Mouse (Mus musculus) layer of hippocampus, adult 2 months (tissue): ENCODE measurements around the gene Rap1a. TPM values are rescaled to one million over a fixed set of nuclear protein-coding genes. Genes with fewer than 3 reads are reported as not detected.

Experiments used
- DNase-seq, 2 experiments: peaks; one replicate each; pipeline ENCODE4 v3.0.0; 2022; ENCODE audit warnings: low spot score in 2 of 2
- H3K27ac ChIP-seq: fragments of 200-600 bp; 2 replicates; pipeline ENCODE4 v1.8.1; 2022
- H3K4me3 ChIP-seq: fragments of 200-600 bp; 2 replicates; pipeline ENCODE4 v1.8.1; 2022; ENCODE audit warnings: mild to moderate bottlenecking
- CTCF ChIP-seq: fragments of 200-600 bp; conservative IDR thresholded peaks from 2 replicates; pipeline ENCODE4 v1.8.1; 2022; ENCODE audit warnings: antibody characterized with exemption, mild to moderate bottlenecking, moderate library complexity
- total RNA-seq, 2 experiments: library from RNA; stranded (reverse); gene quantifications; 2 replicates each; pipeline ENCODE4 v1.2.3; 2021

Rap1a gene
- total RNA-seq, 2 experiments from 2014 or later: 94.6 to 101 TPM

GRCm38 (mm10) chr3:105736148-105736547 is 65.0 kb downstream of the Rap1a start:
- TF ChIP-seq CTCF: no peak
- Histone ChIP-seq H3K27ac (no peak overlapping the region), H3K4me3 (no peak overlapping the region)
- no peak for DNase-seq

GRCm38 (mm10) chr3:105735285-105735684 is 65.9 kb downstream of the Rap1a start:
- TF ChIP-seq CTCF: no peak
- 0 out of 2 replicates have a peak overlapping the region, but pooled peaks have one; percentile 16 for H3K27ac ChIP-seq
- H3K4me3 ChIP-seq: no peak overlapping the region
- DNase-seq: no peak

- no peak overlapping the region for H3K4me3 ChIP-seq
- H3K27ac ChIP-seq: no peak overlapping the region
Observed at GRCm38 (mm10) chr3:105733538-105733937, 67.6 kb downstream of the Rap1a start.

GRCm38 (mm10) chr3:105732360-105732759 is 68.8 kb downstream of the Rap1a start:
- Histone ChIP-seq H3K27ac (no peak overlapping the region), H3K4me3 (no peak overlapping the region)
- DNase-seq: no peak
- TF ChIP-seq CTCF: peak; percentile 15

More at GRCm38 (mm10) chr3:105733538-105733937, 67.6 kb downstream of the Rap1a start:
- DNase-seq: no peak
- no peak for TF ChIP-seq CTCF

- peak; percentile 97 for TF ChIP-seq CTCF
- Histone ChIP-seq H3K4me3 (no peak overlapping the region), H3K27ac (no peak overlapping the region)
- peak in 1 of 2 experiments; percentile 80 for DNase-seq
Observed at GRCm38 (mm10) chr3:105726037-105726436, 75.1 kb downstream of the Rap1a start.

- TF ChIP-seq CTCF: no peak
- Histone ChIP-seq H3K27ac (no peak overlapping the region), H3K4me3 (no peak overlapping the region)
- DNase-seq: no peak
Observed at GRCm38 (mm10) chr3:105722510-105722909, 78.6 kb downstream of the Rap1a start.

- Histone ChIP-seq H3K4me3 (no peak overlapping the region), H3K27ac (no peak overlapping the region)
- no peak for DNase-seq
- no peak for TF ChIP-seq CTCF
Observed at GRCm38 (mm10) chr3:105721681-105722201, 79.4 kb downstream of the Rap1a start.

GRCm38 (mm10) chr3:105720514-105720913 is 80.6 kb downstream of the Rap1a start:
- H3K27ac ChIP-seq: peak overlapping the region; percentile 18; the same call in 1 of the 2 replicates
- no peak for DNase-seq
- no peak for TF ChIP-seq CTCF
- H3K4me3 ChIP-seq: no peak overlapping the region

GRCm38 (mm10) chr3:105719979-105720378 is 81.2 kb downstream of the Rap1a start:
- no peak for DNase-seq
- peak; percentile 39 for TF ChIP-seq CTCF
- Histone ChIP-seq H3K4me3 (no peak overlapping the region), H3K27ac (peak overlapping the region; percentile 46; the same call in 1 of the 2 replicates)

GRCm38 (mm10) chr3:105718746-105719145 is 82.4 kb downstream of the Rap1a start:
- peak overlapping the region; percentile 19; the same call in 1 of the 2 replicates for H3K27ac ChIP-seq
- DNase-seq: no peak
- H3K4me3 ChIP-seq: no peak overlapping the region
- peak; percentile 46 for TF ChIP-seq CTCF

- DNase-seq: no peak
- Histone ChIP-seq H3K4me3 (no peak overlapping the region), H3K27ac (peak overlapping the region; percentile 19; the same call in 1 of the 2 replicates)
- no peak for TF ChIP-seq CTCF
Observed at GRCm38 (mm10) chr3:105717856-105718555, 83.1 kb downstream of the Rap1a start.

GRCm38 (mm10) chr3:105716353-105717000 is 84.7 kb downstream of the Rap1a start:
- no peak for TF ChIP-seq CTCF
- no peak overlapping the region for H3K4me3 ChIP-seq
- DNase-seq: no peak
- peak overlapping the region; percentile 61; the same call in 1 of the 2 replicates for H3K27ac ChIP-seq

- Histone ChIP-seq H3K27ac (no peak overlapping the region), H3K4me3 (no peak overlapping the region)
- no peak for DNase-seq
- TF ChIP-seq CTCF: no peak
Observed at GRCm38 (mm10) chr3:105714820-105715167, 86.3 kb downstream of the Rap1a start.
